Mouse (Mus musculus): ENCODE results near the gene Slit1. TPM values are rescaled to one million over a fixed set of nuclear protein-coding genes. Genes with fewer than 3 reads are reported as not detected.

Slit1 gene
- polyA plus RNA-seq, 1 experiment from 2014 or later = 0.16 TPM

DNA sequence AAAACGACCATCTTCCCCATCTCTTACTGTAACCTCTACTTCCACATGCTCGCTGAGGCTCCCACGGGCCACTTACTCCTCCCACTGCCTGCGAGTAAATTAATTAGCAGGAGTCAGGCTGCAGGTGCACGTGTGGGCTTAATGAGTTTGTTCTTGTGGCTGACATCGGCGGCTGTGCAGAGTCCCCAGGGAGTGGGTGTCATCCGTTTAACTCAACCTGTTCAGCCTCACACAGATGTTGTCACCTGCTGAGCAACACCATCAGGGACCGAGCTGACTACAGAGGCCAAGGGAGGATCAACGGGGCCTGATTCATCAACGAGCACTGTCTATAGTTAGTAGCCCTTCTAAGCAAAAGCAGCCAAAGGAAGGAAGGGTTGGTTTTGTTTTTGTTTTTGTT lies 100.5 kb downstream of the Slit1 start:
- no peak overlapping the region for H3K9ac ChIP-seq (replicated peaks; ENCODE audit: low read depth)
- no peak for ATAC-seq
- H3K27ac ChIP-seq (ENCODE audit: low read length) = no peak overlapping the region
- no peak for TF ChIP-seq EP300 (IDR thresholded peaks at IDR 0.05)
- no peak for TF ChIP-seq CTCF (IDR thresholded peaks at IDR 0.05)
- H3K27me3 ChIP-seq (replicated peaks; ENCODE audit: insufficient read depth, low read length) = no peaks in the 10 kb centered on the region
- no peaks in the 10 kb centered on the region for H3K4me1 ChIP-seq (ENCODE audit: insufficient read depth, low read depth, low read length)
- no peaks in the 10 kb centered on the region for H3K36me3 ChIP-seq (ENCODE audit: insufficient read depth, low read length)
- no peak overlapping the region for H3K4me3 ChIP-seq (ENCODE audit: low read depth, low read length)
- no peaks in the 10 kb centered on the region for H3K9me3 ChIP-seq (ENCODE audit: low read length)
- no peak for DNase-seq (ENCODE audit: low spot score)
- no peak overlapping the region for H3K4me2 ChIP-seq (replicated peaks; ENCODE audit: low read depth, low read length)
- WGBS = 60% methylated on average over 11 of the region's 11 CpGs

DNA sequence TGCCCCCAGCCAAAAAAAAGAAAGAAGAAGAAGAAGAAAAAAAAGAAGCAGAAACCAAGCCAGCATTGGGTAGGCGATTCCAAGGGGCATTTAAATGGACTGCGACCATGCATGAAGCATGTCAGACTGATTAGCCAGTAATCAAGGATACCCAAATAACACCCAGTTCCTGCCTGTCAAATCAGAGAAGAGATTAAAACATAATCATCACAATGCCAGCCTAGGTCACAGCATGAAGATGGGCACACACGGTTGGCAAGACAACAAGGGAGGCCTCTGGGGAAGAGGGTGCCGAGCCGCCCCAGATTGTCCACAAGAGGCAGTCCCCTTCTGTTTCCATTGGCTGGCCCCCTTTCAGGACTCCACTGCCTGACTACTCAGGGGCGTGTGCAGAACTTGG lies 108.5 kb downstream of the Slit1 start:
- TF ChIP-seq CTCF (IDR thresholded peaks at IDR 0.05) = no peak
- no peak for TF ChIP-seq EP300 (IDR thresholded peaks at IDR 0.05)
- Histone ChIP-seq H3K9me3 (ENCODE audit: low read length) (no peaks in the 10 kb centered on the region), H3K27ac (ENCODE audit: low read length) (no peak overlapping the region), H3K4me3 (ENCODE audit: low read depth, low read length) (no peak overlapping the region), H3K36me3 (ENCODE audit: insufficient read depth, low read length) (no peaks in the 10 kb centered on the region), H3K4me2 (replicated peaks; ENCODE audit: low read depth, low read length) (no peak overlapping the region), H3K27me3 (replicated peaks; ENCODE audit: insufficient read depth, low read length) (no peaks in the 10 kb centered on the region), H3K4me1 (ENCODE audit: insufficient read depth, low read depth, low read length) (no peaks in the 10 kb centered on the region), H3K9ac (replicated peaks; ENCODE audit: low read depth) (no peak overlapping the region)
- no peak for DNase-seq (ENCODE audit: low spot score)
- ATAC-seq = no peak
- 63% methylated on average over 6 of the region's 6 CpGs for WGBS

DNA sequence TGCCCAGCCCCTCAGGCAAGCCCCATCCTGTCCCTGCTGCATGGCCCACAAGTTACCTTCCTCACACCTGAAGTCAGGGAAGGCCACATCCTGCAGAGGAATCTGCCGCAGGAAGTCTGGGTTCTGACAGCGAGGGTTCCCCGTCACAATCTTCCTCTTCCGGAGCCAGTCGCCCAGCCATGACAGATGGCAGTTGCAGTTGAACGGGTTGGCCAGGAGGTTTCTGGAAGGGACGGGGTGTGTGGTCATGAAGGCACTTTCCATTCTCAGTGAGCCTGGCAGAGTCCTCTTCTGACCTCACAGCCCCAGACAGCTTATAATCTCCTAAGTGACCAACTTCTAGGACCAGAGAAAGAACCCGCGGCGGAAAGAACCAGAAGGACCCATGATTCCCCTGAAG lies 109.4 kb downstream of the Slit1 start:
- Histone ChIP-seq H3K36me3 (ENCODE audit: insufficient read depth, low read length) (no peaks in the 10 kb centered on the region), H3K27ac (ENCODE audit: low read length) (no peak overlapping the region), H3K9ac (replicated peaks; ENCODE audit: low read depth) (no peak overlapping the region), H3K9me3 (ENCODE audit: low read length) (no peaks in the 10 kb centered on the region), H3K4me1 (ENCODE audit: insufficient read depth, low read depth, low read length) (no peaks in the 10 kb centered on the region), H3K27me3 (replicated peaks; ENCODE audit: insufficient read depth, low read length) (no peaks in the 10 kb centered on the region), H3K4me2 (replicated peaks; ENCODE audit: low read depth, low read length) (no peak overlapping the region), H3K4me3 (ENCODE audit: low read depth, low read length) (no peak overlapping the region)
- no peak for TF ChIP-seq EP300 (IDR thresholded peaks at IDR 0.05)
- no peak for TF ChIP-seq CTCF (IDR thresholded peaks at IDR 0.05)
- ATAC-seq (no peak), DNase-seq (ENCODE audit: low spot score) (no peak)
- WGBS = 69% methylated on average over 10 of the region's 10 CpGs

DNA sequence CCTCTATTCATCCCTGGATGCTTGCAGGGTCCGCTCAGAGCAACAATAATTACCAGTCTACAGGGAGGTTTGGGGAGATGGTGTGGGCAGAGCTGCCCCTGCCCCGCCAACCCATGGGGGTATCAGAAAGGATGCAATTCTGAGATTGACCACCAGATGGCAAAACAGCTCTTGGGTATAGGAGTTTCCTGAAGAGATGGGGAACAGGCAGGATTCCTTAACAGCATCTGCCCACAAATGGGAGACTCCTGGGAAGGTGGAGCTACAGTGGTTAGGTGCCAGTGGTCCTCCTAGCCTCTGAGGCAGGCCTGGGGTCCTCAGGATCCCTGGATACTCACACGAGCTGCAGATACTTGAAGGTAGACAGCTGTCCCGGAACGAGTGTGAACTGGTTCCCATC lies 113.9 kb downstream of the Slit1 start:
- WGBS = 39% methylated on average over 5 of the region's 5 CpGs

DNA sequence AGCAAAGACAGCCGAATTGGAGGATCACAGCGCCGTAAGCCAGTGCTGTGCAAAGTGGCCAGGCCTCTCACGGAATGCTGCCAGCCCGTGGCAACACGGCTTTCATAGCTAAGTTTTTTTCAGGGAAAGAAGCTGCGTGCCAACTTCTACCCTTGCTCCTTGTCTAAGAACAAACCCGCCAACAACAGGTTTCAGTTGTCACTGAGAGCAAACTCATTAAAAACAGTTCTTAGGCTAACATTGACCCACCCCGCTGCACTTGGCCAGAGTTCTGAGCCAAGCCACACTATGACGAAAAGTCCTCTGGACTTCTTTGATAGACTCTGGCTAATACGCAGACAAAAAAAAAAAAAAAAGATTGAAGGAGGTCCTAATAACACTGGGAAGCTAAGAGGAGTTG lies 114.5 kb downstream of the Slit1 start:
- WGBS = 62% methylated on average over 11 of the region's 11 CpGs

More for the DNA sequence above, 113.9 kb downstream of the Slit1 start:
- Histone ChIP-seq H3K36me3 (ENCODE audit: insufficient read depth, low read length) (no peaks in the 10 kb centered on the region), H3K27ac (ENCODE audit: low read length) (no peak overlapping the region), H3K4me1 (ENCODE audit: insufficient read depth, low read depth, low read length) (no peaks in the 10 kb centered on the region), H3K9me3 (ENCODE audit: low read length) (no peaks in the 10 kb centered on the region), H3K4me3 (ENCODE audit: low read depth, low read length) (no peak overlapping the region), H3K9ac (replicated peaks; ENCODE audit: low read depth) (no peak overlapping the region), H3K27me3 (replicated peaks; ENCODE audit: insufficient read depth, low read length) (no peaks in the 10 kb centered on the region), H3K4me2 (replicated peaks; ENCODE audit: low read depth, low read length) (no peak overlapping the region)
- DNase-seq (ENCODE audit: low spot score) (peak; percentile 53), ATAC-seq (peak; percentile 55)
- TF ChIP-seq EP300 (IDR thresholded peaks at IDR 0.05) (no peak), CTCF (IDR thresholded peaks at IDR 0.05) (peak; percentile 85)

DNA sequence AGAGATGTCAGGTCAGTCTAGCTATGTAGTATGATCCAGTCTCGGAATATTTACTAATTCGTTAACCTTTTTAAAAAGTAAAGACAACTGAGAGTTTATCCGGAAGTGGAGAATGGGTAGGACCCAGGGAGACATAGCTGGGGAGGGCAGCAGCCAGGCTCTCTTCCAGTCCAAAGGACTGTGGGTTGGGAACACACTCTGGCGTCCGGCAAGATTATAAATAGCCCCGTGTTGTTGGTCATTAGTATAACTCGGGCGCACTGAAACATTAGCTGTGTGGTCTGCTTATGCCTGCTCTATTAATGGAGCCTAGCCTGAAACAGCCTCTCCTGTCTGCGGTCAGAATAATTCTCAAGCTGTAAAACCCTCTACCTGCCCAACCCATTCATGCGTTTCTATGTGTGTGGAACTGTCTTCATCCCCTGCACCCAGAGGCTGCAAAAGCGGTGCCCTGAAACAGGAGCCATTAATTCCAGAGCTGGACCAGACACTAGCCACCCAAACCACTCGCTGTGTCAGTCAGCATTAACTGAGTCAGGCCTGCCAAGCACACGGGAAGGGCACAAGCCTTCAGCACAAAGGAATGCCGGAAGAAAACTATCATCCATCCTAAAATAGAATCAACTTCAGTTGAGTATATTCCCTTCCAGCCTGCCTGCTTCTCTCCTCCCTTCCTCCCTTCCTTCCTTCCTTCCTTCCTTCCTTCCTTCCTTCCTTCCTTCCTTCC lies 122.9 kb downstream of the Slit1 start:
- Histone ChIP-seq H3K4me2 (replicated peaks; ENCODE audit: low read depth, low read length) (no peak overlapping the region), H3K4me1 (ENCODE audit: insufficient read depth, low read depth, low read length) (no peaks in the 10 kb centered on the region), H3K27ac (ENCODE audit: low read length) (no peak overlapping the region), H3K27me3 (replicated peaks; ENCODE audit: insufficient read depth, low read length) (no peaks in the 10 kb centered on the region), H3K9me3 (ENCODE audit: low read length) (no peaks in the 10 kb centered on the region), H3K9ac (replicated peaks; ENCODE audit: low read depth) (no peak overlapping the region), H3K4me3 (ENCODE audit: low read depth, low read length) (no peak overlapping the region), H3K36me3 (ENCODE audit: insufficient read depth, low read length) (no peaks in the 10 kb centered on the region)
- ATAC-seq (no peak), DNase-seq (ENCODE audit: low spot score) (no peak)
- WGBS = 76% methylated on average over 14 of the region's 14 CpGs
- no peak for TF ChIP-seq EP300 (IDR thresholded peaks at IDR 0.05)
- TF ChIP-seq CTCF (IDR thresholded peaks at IDR 0.05) = no peak

More for the DNA sequence above, 114.5 kb downstream of the Slit1 start:
- Histone ChIP-seq H3K4me1 (ENCODE audit: insufficient read depth, low read depth, low read length) (no peaks in the 10 kb centered on the region), H3K4me2 (replicated peaks; ENCODE audit: low read depth, low read length) (no peak overlapping the region), H3K36me3 (ENCODE audit: insufficient read depth, low read length) (no peaks in the 10 kb centered on the region), H3K9me3 (ENCODE audit: low read length) (no peaks in the 10 kb centered on the region), H3K27ac (ENCODE audit: low read length) (no peak overlapping the region), H3K4me3 (ENCODE audit: low read depth, low read length) (no peak overlapping the region), H3K9ac (replicated peaks; ENCODE audit: low read depth) (no peak overlapping the region), H3K27me3 (replicated peaks; ENCODE audit: insufficient read depth, low read length) (no peaks in the 10 kb centered on the region)
- ATAC-seq (peak; percentile 53), DNase-seq (ENCODE audit: low spot score) (peak; percentile 27)
- TF ChIP-seq EP300 (IDR thresholded peaks at IDR 0.05) = no peak
- no peak for TF ChIP-seq CTCF (IDR thresholded peaks at IDR 0.05)

Data from lung, postnatal 0 days (tissue).